Mouse (Mus musculus) gastrocnemius, postnatal 14 days (tissue): ENCODE measurements around the gene Cyp2d22. TPM values are rescaled to one million over a fixed set of nuclear protein-coding genes. Genes with fewer than 3 reads are reported as not detected.

ENCODE experiments used
- DNase-seq: peaks from one replicate; pipeline ENCODE4 v3.0.0; 2021; ENCODE audit warnings: mixed read lengths
- intact Hi-C: fragments of 180-260 bp; cut with DNase I; formaldehyde crosslinking; loops from one replicate; pipeline ENCODE4 v1.15.1; 2025; ENCODE audit warnings: low total_unique reads
- total RNA-seq, 2 experiments: library from RNA; stranded (reverse); gene quantifications; 2 replicates each; pipeline ENCODE4 v1.2.3; 2021

Gene Cyp2d22
- total RNA-seq, 2 experiments from 2014 or later: 11.4 to 12.9 TPM

GRCm38 (mm10) chr15:82350349-82350748 lies 29.7 kb downstream of the Cyp2d22 start:
- no peak for DNase-seq

GRCm38 (mm10) chr15:82348999-82349341 lies 31.1 kb downstream of the Cyp2d22 start:
- intact Hi-C loops: no loop called here
- no peak for DNase-seq

More at GRCm38 (mm10) chr15:82350349-82350748, 29.7 kb downstream of the Cyp2d22 start:
- intact Hi-C loops: no loop called here

- intact Hi-C loops: no loop called here
- DNase-seq: no peak
These were observed 31.6 kb downstream of the Cyp2d22 start for GRCm38 (mm10) chr15:82348258-82348998.

GRCm38 (mm10) chr15:82347852-82348251 lies 32.2 kb downstream of the Cyp2d22 start:
- intact Hi-C loops: no loop called here
- no peak for DNase-seq

GRCm38 (mm10) chr15:82347303-82347676 lies 32.8 kb downstream of the Cyp2d22 start:
- intact Hi-C loops: no loop called here
- no peak for DNase-seq

GRCm38 (mm10) chr15:82346580-82347302 lies 33.3 kb downstream of the Cyp2d22 start:
- DNase-seq: no peak
- intact Hi-C loops: no loop called here

- DNase-seq: peak; percentile 98
- intact Hi-C loops: no loop called here
These were observed 34.1 kb downstream of the Cyp2d22 start for GRCm38 (mm10) chr15:82345820-82346470.

- intact Hi-C loops: no loop called here
- no peak for DNase-seq
These were observed 35.1 kb downstream of the Cyp2d22 start for GRCm38 (mm10) chr15:82344971-82345370.

- no peak for DNase-seq
- intact Hi-C loops: no loop called here
These were observed 36.4 kb downstream of the Cyp2d22 start for GRCm38 (mm10) chr15:82343368-82344287.

GRCm38 (mm10) chr15:82342543-82342935 lies 37.5 kb downstream of the Cyp2d22 start:
- DNase-seq: no peak
- intact Hi-C loops: no loop called here

GRCm38 (mm10) chr15:82341675-82342542 lies 38.2 kb downstream of the Cyp2d22 start:
- intact Hi-C loops: no loop called here
- DNase-seq: no peak

- intact Hi-C loops: no loop called here
- DNase-seq: peak; percentile 79
These were observed 39.0 kb downstream of the Cyp2d22 start for GRCm38 (mm10) chr15:82341036-82341501.

GRCm38 (mm10) chr15:82340414-82341035 lies 39.5 kb downstream of the Cyp2d22 start:
- DNase-seq: no peak
- intact Hi-C loops: no loop called here

- intact Hi-C loops: no loop called here
- DNase-seq: no peak
These were observed 40.3 kb downstream of the Cyp2d22 start for GRCm38 (mm10) chr15:82339634-82340254.

GRCm38 (mm10) chr15:82339150-82339549 lies 40.9 kb downstream of the Cyp2d22 start:
- intact Hi-C loops: no loop called here

GRCm38 (mm10) chr15:82338593-82339112 lies 41.4 kb downstream of the Cyp2d22 start, which contains the start of the genes Naga, Pheta2 and Smdt1:
Gene Naga, minus strand, starts transcription at chr15:82338925.
Gene Pheta2, plus strand, starts transcription at chr15:82338942.
Gene Smdt1, plus strand, starts transcription at chr15:82338959.
- DNase-seq: peak; percentile 96
- intact Hi-C loops: no loop called here

More at GRCm38 (mm10) chr15:82339150-82339549, 40.9 kb downstream of the Cyp2d22 start:
- DNase-seq: no peak

GRCm38 (mm10) chr15:82337875-82338274 lies 42.2 kb downstream of the Cyp2d22 start:
- intact Hi-C loops: no loop called here
- no peak for DNase-seq
